Mouse (Mus musculus) intestine, embryonic 16.5 days (tissue): ENCODE measurements around the gene Thada. TPM values are rescaled to one million over a fixed set of nuclear protein-coding genes. Genes with fewer than 3 reads are reported as not detected.

Experiments
- ATAC-seq: fragments of 200-750 bp; cut with Nextera tagmentation; 2 replicates; pipeline ENCODE4 v1.8.0; 2017; ENCODE audit warnings: moderate TSS enrichment, moderate library complexity
- H3K27ac ChIP-seq: fragments of 300-500 bp; sonication (generic); 2 replicates; pipeline ENCODE4 v1.5.1; 2014; ENCODE audit warnings: mild to moderate bottlenecking, low read length
- H3K27me3 ChIP-seq: fragments of 300-500 bp; sonication (generic); replicated peaks from 2 replicates; pipeline ENCODE4 v1.6.1; 2014; ENCODE audit warnings: low read length, control low read depth, mixed read lengths; ENCODE audit not compliant: control insufficient read depth, insufficient read depth
- H3K36me3 ChIP-seq: fragments of 300-500 bp; sonication (generic); 2 replicates; pipeline ENCODE4 v1.6.1; 2014; ENCODE audit warnings: low read length, control low read depth; ENCODE audit not compliant: control insufficient read depth, insufficient read depth
- H3K4me1 ChIP-seq: fragments of 300-500 bp; sonication (generic); 2 replicates; pipeline ENCODE4 v1.6.1; 2014; ENCODE audit warnings: low read length, control low read depth, mixed read lengths; ENCODE audit not compliant: control insufficient read depth, insufficient read depth
- H3K4me2 ChIP-seq: fragments of 300-500 bp; sonication (generic); 2 replicates; pipeline ENCODE4 v1.6.1; 2014; ENCODE audit warnings: low read depth, low read length, control low read depth
- H3K4me3 ChIP-seq: fragments of 300-500 bp; sonication (generic); 2 replicates; pipeline ENCODE4 v1.5.1; 2014; ENCODE audit warnings: mild to moderate bottlenecking, low read length
- H3K9ac ChIP-seq: fragments of 300-500 bp; sonication (generic); 2 replicates; pipeline ENCODE4 v1.6.1; 2014; ENCODE audit warnings: low read depth, low read length
- H3K9me3 ChIP-seq: fragments of 300-500 bp; sonication (generic); 2 replicates; pipeline ENCODE4 v1.6.1; 2016; ENCODE audit warnings: low read length, control low read depth; ENCODE audit not compliant: control insufficient read depth
- WGBS: fragments of 180-500 bp; shearing (Covaris S2); extraction: QIAGEN DNeasy Blood & Tissue Kit; methylation state at CpG from one replicate; pipeline ENCODE4 v1.1.7; 2014; 5-methylcytosine and 5-hydroxymethylcytosine counted together
- polyA plus RNA-seq: library from polyadenylated mRNA; unstranded; fragments of >200 nt; fragmentation: Nextera tagmentation; extraction: Ambion mirVana; gene quantifications from 2 replicates; pipeline ENCODE4 v1.2.1, GENCODE M21; 2015

The Thada gene
- polyA plus RNA-seq, 1 experiment from 2014 or later, result 5.3 TPM

DNA sequence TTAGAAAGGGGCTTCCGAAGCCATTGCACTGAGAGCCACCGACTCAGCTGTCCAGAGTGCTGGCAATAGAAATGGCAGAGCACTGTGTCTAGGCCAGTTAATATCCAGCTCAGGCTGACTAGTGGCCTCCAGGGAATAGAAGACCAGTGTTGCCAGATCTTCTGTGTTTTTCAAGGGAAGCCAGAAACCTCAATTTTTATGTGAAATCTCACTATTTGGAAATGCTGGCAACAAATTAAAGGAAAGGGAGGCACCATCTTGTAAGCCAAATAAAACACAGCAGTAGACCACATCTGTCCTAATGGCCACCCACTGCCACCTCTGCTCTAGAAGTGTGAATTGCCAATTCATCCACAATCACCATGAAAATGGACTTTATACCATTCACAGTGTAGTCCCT lies 76.0 kb downstream of the Thada start:
- ATAC-seq, result no peak
- Histone ChIP-seq H3K4me3 (no peak overlapping the region), H3K36me3 (no peaks in the 10 kb centered on the region), H3K4me2 (no peak overlapping the region), H3K9ac (no peak overlapping the region), H3K4me1 (no peaks in the 10 kb centered on the region), H3K27me3 (no peaks in the 10 kb centered on the region), H3K9me3 (no peaks in the 10 kb centered on the region), H3K27ac (no peak overlapping the region)
- 89% methylated on average over 2 of the region's 2 CpGs for WGBS

DNA sequence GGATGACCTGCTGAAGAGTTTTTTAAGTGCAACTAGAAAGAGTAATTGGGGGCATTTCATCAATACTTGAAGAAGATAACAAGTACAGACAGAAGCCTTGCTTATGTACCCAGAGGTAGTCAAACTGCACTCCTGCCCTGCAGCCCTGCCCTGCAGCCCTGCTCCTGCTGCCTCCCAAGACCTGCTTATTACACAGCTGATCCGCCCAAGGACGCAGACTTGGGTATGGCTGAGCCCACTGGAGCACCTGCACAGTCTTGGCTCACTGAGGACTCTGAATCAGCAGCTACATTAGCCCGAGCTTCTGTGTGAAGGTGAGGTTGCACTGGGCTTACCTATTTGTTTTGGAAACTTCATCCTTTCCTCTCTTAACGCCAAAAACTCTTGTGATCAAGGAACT lies 79.8 kb downstream of the Thada start:
- WGBS, result 85% methylated on average over 4 of the region's 4 CpGs
- H3K27me3 ChIP-seq, result no peaks in the 10 kb centered on the region
- no peak for ATAC-seq
- H3K4me1 ChIP-seq, result no peaks in the 10 kb centered on the region
- H3K36me3 ChIP-seq, result 0 out of 2 replicates have a peak, but pooled peaks cover 3% of the 10 kb centered on the region
- H3K27ac ChIP-seq, result no peak overlapping the region
- H3K9ac ChIP-seq, result no peak overlapping the region
- H3K9me3 ChIP-seq, result no peaks in the 10 kb centered on the region
- H3K4me3 ChIP-seq, result no peak overlapping the region
- H3K4me2 ChIP-seq, result no peak overlapping the region

DNA sequence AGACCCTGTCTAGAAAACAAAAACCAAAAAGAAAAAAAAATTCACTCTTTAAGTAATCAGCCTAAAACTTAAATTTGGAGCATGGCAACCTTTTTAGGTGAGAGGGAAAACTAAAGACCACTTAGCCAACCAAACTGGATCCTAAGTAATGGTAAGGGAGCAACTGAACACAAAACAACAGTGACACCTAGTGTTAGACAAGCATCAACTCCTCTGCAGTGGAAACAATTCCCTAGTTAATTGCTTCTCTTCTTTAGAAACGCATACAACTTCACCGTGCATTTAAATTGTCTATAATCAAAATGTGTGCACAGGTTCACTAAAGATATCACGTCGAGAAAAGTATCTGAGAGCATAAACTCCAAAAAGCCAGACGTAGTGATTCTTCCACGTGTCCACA lies 80.3 kb downstream of the Thada start:
- H3K36me3 ChIP-seq, result 0 out of 2 replicates have a peak, but pooled peaks cover 3% of the 10 kb centered on the region
- no peak for ATAC-seq
- no peaks in the 10 kb centered on the region for H3K27me3 ChIP-seq
- no peaks in the 10 kb centered on the region for H3K4me1 ChIP-seq
- no peak overlapping the region for H3K4me3 ChIP-seq
- no peaks in the 10 kb centered on the region for H3K9me3 ChIP-seq
- no peak overlapping the region for H3K9ac ChIP-seq
- 84% methylated on average over 6 of the region's 6 CpGs for WGBS
- no peak overlapping the region for H3K27ac ChIP-seq
- no peak overlapping the region for H3K4me2 ChIP-seq

- no peak for ATAC-seq
- 0 out of 2 replicates have a peak, but pooled peaks cover 3% of the 10 kb centered on the region for H3K36me3 ChIP-seq
- no peak overlapping the region for H3K9ac ChIP-seq
- no peaks in the 10 kb centered on the region for H3K27me3 ChIP-seq
- no peaks in the 10 kb centered on the region for H3K9me3 ChIP-seq
- H3K4me2 ChIP-seq, result no peak overlapping the region
- H3K4me1 ChIP-seq, result no peaks in the 10 kb centered on the region
- no peak overlapping the region for H3K4me3 ChIP-seq
- H3K27ac ChIP-seq, result no peak overlapping the region
Measured at GRCm38 (mm10) chr17:84384661-84385060, 81.3 kb downstream of the Thada start.

GRCm38 (mm10) chr17:84380340-84380739 lies 85.7 kb downstream of the Thada start:
- Histone ChIP-seq H3K9me3 (no peaks in the 10 kb centered on the region), H3K4me2 (no peak overlapping the region), H3K36me3 (peaks cover 3% of the 10 kb centered on the region; the same call in 1 of the 2 replicates), H3K9ac (no peak overlapping the region), H3K27me3 (no peaks in the 10 kb centered on the region), H3K4me1 (0 out of 2 replicates have a peak, but pooled peaks cover 3% of the 10 kb centered on the region), H3K27ac (no peak overlapping the region), H3K4me3 (no peak overlapping the region)
- ATAC-seq, result no peak
- 95% methylated on average over 9 of the region's 9 CpGs for WGBS

DNA sequence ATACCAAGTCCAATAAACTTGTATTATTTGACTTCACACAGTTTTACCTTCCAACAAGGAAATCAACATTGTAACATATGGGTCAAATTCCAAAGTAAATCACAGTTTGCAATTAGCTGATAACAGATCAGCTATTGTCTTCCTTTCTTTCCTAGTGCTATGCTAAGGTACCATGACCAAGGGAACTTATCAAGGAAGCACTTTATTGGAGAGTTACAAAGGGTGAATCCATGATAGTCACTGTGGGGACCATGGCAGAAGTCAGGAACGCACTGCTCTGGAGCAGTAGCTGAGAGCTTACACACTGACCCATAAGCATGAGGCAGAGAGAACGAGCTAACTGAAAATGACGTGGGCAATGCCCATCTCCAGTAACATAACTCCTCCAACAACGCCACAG lies 89.1 kb downstream of the Thada start:
- Histone ChIP-seq H3K4me3 (no peak overlapping the region), H3K4me2 (no peak overlapping the region), H3K27me3 (no peaks in the 10 kb centered on the region), H3K4me1 (0 out of 2 replicates have a peak, but pooled peaks cover 3% of the 10 kb centered on the region), H3K9me3 (no peaks in the 10 kb centered on the region), H3K27ac (peak overlapping the region; percentile 68; the same call in 1 of the 2 replicates), H3K36me3 (no peaks in the 10 kb centered on the region; the same call in 1 of the 2 replicates), H3K9ac (no peak overlapping the region)
- 86% methylated on average over 4 of the region's 4 CpGs for WGBS
- ATAC-seq, result peak; percentile 93

- Histone ChIP-seq H3K4me2 (no peak overlapping the region), H3K27ac (no peak overlapping the region), H3K4me1 (peaks cover 25% of the 10 kb centered on the region), H3K9ac (no peak overlapping the region), H3K27me3 (no peaks in the 10 kb centered on the region), H3K9me3 (no peaks in the 10 kb centered on the region), H3K4me3 (no peak overlapping the region), H3K36me3 (no peaks in the 10 kb centered on the region; the same call in 1 of the 2 replicates)
- no peak for ATAC-seq
- WGBS, result 82% methylated on average over 6 of the region's 6 CpGs
Measured at GRCm38 (mm10) chr17:84372411-84373045, 93.5 kb downstream of the Thada start.

DNA sequence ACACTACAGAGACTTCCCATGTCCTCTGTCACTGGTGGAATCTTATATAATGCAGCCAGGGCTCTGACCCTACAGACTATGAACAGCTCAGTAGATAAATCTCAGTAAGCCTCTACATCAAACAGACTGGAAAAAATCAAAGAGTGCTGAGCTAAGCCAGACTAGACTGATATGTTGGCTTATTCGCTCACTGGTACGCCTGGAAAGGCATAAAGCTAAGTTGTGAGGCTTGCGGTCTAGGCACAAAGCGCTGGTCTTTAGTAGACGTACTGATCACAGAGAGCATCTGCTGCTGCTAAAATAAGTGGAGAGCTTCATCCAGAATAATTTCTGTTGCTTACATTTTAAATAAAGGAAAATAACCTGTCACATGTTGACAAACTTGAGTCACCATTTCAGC lies 95.6 kb downstream of the Thada start:
- Histone ChIP-seq H3K9ac (no peak overlapping the region), H3K4me1 (peaks cover 33% of the 10 kb centered on the region), H3K4me3 (no peak overlapping the region), H3K27ac (peak overlapping the region; percentile 33; the same call in 1 of the 2 replicates), H3K9me3 (no peaks in the 10 kb centered on the region), H3K27me3 (no peaks in the 10 kb centered on the region), H3K36me3 (no peaks in the 10 kb centered on the region; the same call in 1 of the 2 replicates), H3K4me2 (no peak overlapping the region)
- WGBS, result 65% methylated on average over 5 of the region's 5 CpGs
- ATAC-seq, result no peak

DNA sequence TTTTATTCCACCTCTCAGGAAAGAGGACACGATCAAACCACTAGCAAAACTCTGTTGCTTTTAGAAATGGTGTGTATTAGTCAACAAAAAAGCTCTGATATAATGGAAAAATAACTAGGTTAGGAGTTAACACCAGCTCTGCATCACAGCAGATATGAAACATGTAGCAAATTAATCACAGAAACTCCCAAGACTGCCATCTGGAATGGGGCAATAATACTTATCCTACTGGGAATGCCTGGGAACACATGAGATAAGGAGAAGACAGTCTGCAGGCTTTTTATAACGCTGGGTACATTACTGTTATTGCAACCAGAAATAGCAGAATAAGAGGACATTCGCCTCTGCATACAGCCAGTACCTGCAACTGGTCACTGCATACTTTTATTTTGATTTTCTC lies 96.2 kb downstream of the Thada start:
- H3K4me1 ChIP-seq, result peaks cover 38% of the 10 kb centered on the region
- peak overlapping the region; percentile 64 for H3K27ac ChIP-seq
- no peak overlapping the region for H3K4me2 ChIP-seq
- H3K9ac ChIP-seq, result no peak overlapping the region
- no peak for ATAC-seq
- H3K36me3 ChIP-seq, result no peaks in the 10 kb centered on the region
- no peaks in the 10 kb centered on the region for H3K9me3 ChIP-seq
- H3K27me3 ChIP-seq, result no peaks in the 10 kb centered on the region
- 43% methylated on average over 3 of the region's 3 CpGs for WGBS
- no peak overlapping the region for H3K4me3 ChIP-seq
